Mouse (Mus musculus) embryonic facial prominence, embryonic 14.5 days (tissue): ENCODE data around the gene Sh3rf3. TPM values are rescaled to one million over a fixed set of nuclear protein-coding genes. Genes with fewer than 3 reads are reported as not detected.
A peak's percentile ranks its signal among the peaks of the same experiment; 100 is the strongest.

ENCODE experiments used
- ATAC-seq: fragments of 200-750 bp; cut with Nextera tagmentation; 2 replicates; pipeline ENCODE4 v1.8.0; 2017; ENCODE audit warnings: low read depth, moderate number of reproducible peaks, moderate TSS enrichment
- DNase-seq: peaks from one replicate; pipeline ENCODE4 v3.0.0-alpha.2; 2015; ENCODE audit warnings: low spot score
- H3K27ac ChIP-seq: fragments of 300-500 bp; sonication (generic); replicated peaks from 2 replicates; pipeline ENCODE4 v1.5.1; 2014; ENCODE audit warnings: low read depth, mild to moderate bottlenecking, low read length, moderate library complexity
- H3K27me3 ChIP-seq: fragments of 300-500 bp; sonication (generic); replicated peaks from 2 replicates; pipeline ENCODE4 v1.6.1; 2014; ENCODE audit warnings: low read length; ENCODE audit not compliant: control insufficient read depth, insufficient read depth
- H3K36me3 ChIP-seq: fragments of 300-500 bp; sonication (generic); 2 replicates; pipeline ENCODE4 v1.6.1; 2014; ENCODE audit warnings: low read length, mixed read lengths; ENCODE audit not compliant: control insufficient read depth, insufficient read depth
- H3K4me1 ChIP-seq: fragments of 300-500 bp; sonication (generic); 2 replicates; pipeline ENCODE4 v1.6.1; 2014; ENCODE audit warnings: antibody characterized with exemption, low read length; ENCODE audit not compliant: control insufficient read depth, insufficient read depth
- H3K4me2 ChIP-seq: fragments of 300-500 bp; sonication (generic); 2 replicates; pipeline ENCODE4 v1.6.1; 2014; ENCODE audit warnings: low read depth, mild to moderate bottlenecking, low read length, moderate library complexity, mixed read lengths
- H3K4me3 ChIP-seq: fragments of 300-500 bp; sonication (generic); 2 replicates; pipeline ENCODE4 v1.5.1; 2014; ENCODE audit warnings: low read depth, mild to moderate bottlenecking, low read length
- H3K9ac ChIP-seq: fragments of 300-500 bp; sonication (generic); 2 replicates; pipeline ENCODE4 v1.6.1; 2014; ENCODE audit warnings: low read depth, mild to moderate bottlenecking, low read length, moderate library complexity, mixed read lengths
- H3K9me3 ChIP-seq: fragments of 300-500 bp; sonication (generic); 2 replicates; pipeline ENCODE4 v1.6.1; 2016; ENCODE audit warnings: low read length; ENCODE audit not compliant: control insufficient read depth
- WGBS: fragments of 180-500 bp; shearing (Covaris S2); extraction: QIAGEN DNeasy Blood & Tissue Kit; methylation state at CpG from one replicate; pipeline ENCODE4 v1.1.7; 2014; 5-methylcytosine and 5-hydroxymethylcytosine counted together
- polyA plus RNA-seq: library from polyadenylated mRNA; unstranded; fragments of >200 nt; fragmentation: Nextera tagmentation; extraction: Ambion mirVana; gene quantifications from 2 replicates; pipeline ENCODE4 v1.2.1, GENCODE M21; 2014

The Sh3rf3 gene
- polyA plus RNA-seq, 1 experiment from 2014 or later: 3.1 TPM

- no peak overlapping the region for H3K9ac ChIP-seq
- no peaks in the 10 kb centered on the region for H3K4me1 ChIP-seq
- no peaks in the 10 kb centered on the region for H3K27me3 ChIP-seq
- ATAC-seq (no peak), DNase-seq (no peak)
- no peak overlapping the region for H3K4me3 ChIP-seq
- 90% methylated on average over 9 of the region's 9 CpGs for WGBS
- no peak overlapping the region for H3K4me2 ChIP-seq
- H3K36me3 ChIP-seq: no peaks in the 10 kb centered on the region
- H3K9me3 ChIP-seq: no peaks in the 10 kb centered on the region
- no peak overlapping the region for H3K27ac ChIP-seq
Measured at GRCm38 (mm10) chr10:59002361-59002760, 189.2 kb downstream of the Sh3rf3 start.

DNA sequence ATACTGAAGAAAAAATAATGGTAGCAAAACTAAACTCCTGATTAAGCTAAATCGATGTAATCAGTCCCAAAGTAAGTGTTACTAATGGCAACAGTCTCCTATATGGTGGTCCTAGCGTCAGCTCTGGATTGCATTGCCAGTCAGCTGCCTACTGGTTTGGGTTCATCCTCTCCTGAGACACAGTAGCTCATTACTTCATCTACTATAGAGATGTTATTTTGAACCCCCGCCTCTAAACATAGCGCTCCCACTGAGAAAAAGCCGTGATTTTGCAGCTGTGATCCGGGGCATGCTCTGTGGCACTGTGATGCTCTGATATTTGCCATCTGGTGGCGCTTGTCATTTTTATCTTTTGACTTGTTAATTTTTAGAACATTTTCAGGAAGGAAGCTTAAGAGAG lies 198.3 kb downstream of the Sh3rf3 start:
- WGBS: 87% methylated on average over 7 of the region's 7 CpGs
- no peak for ATAC-seq

DNA sequence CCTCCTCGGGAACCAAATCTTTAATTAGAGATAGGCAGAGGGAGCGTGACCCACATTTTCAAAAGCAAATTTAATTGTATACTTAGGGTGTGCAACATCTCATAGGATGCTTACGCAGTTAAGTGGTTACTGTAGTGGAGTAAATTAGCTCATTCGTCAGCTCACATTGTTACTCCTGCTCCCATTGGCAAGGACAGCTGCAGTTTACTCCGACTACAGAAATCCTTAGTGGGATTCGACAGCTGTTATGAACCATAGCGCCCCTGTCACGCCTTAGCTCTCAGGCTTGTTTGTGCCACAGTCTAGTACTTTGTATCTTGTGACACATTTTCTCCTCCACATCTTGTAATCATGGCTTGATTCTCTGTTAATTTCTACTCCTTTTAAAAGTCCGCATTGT lies 200.5 kb downstream of the Sh3rf3 start:
- H3K4me1 ChIP-seq: no peaks in the 10 kb centered on the region
- no peak overlapping the region for H3K27ac ChIP-seq
- ATAC-seq: no peak
- WGBS: 89% methylated on average over 9 of the region's 9 CpGs
- DNase-seq: peak; percentile 24
- no peak overlapping the region for H3K9ac ChIP-seq
- no peak overlapping the region for H3K4me3 ChIP-seq
- H3K36me3 ChIP-seq: no peaks in the 10 kb centered on the region
- H3K4me2 ChIP-seq: no peak overlapping the region
- no peaks in the 10 kb centered on the region for H3K27me3 ChIP-seq
- peaks cover 4% of the 10 kb centered on the region; the same call in 1 of the 2 replicates for H3K9me3 ChIP-seq

More for the DNA sequence above, 198.3 kb downstream of the Sh3rf3 start:
- H3K27ac ChIP-seq: no peak overlapping the region
- no peaks in the 10 kb centered on the region for H3K4me1 ChIP-seq
- no peaks in the 10 kb centered on the region for H3K36me3 ChIP-seq
- no peak for DNase-seq
- H3K9me3 ChIP-seq: no peaks in the 10 kb centered on the region
- H3K9ac ChIP-seq: no peak overlapping the region
- H3K4me3 ChIP-seq: no peak overlapping the region
- H3K27me3 ChIP-seq: no peaks in the 10 kb centered on the region
- no peak overlapping the region for H3K4me2 ChIP-seq

DNA sequence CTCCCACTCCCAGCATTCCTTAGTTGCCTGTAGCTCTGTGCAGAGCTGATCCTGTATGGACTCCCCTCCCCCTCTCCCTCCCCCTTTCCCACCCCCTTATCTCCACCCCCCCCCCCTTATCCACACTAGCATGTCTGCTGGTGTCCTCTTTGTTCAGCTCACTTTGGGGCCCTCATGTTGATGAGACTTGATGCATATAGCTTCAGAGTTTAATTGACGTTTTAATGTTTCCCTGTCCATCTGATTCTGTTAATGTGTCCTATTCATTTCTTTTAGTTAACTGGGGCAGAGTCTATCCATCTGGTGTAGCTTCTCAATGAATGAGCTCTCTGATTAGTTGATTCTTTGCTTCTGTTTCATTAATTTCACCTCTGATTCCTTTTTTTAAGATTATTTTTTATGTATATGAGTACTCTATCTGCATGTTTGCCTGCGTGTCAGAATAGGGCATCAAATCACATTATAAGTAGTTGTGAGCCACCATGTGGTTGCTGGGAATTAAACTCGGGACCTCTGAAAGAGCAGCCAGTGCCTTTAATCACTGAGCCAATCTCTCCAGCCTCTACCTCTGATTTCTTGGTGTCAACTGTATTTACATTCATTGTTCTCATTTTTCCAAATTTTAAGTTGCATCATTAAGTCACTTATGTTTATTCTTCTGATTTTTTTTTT lies 206.3 kb downstream of the Sh3rf3 start:
- ATAC-seq: no peak
- no peaks in the 10 kb centered on the region for H3K36me3 ChIP-seq
- H3K9me3 ChIP-seq: peaks cover 4% of the 10 kb centered on the region; the same call in 1 of the 2 replicates
- no peak overlapping the region for H3K9ac ChIP-seq
- 69% methylated on average over 3 of the region's 3 CpGs for WGBS
- DNase-seq: no peak
- no peak overlapping the region for H3K4me3 ChIP-seq
- no peak overlapping the region for H3K27ac ChIP-seq
- H3K4me2 ChIP-seq: no peak overlapping the region
- H3K4me1 ChIP-seq: no peaks in the 10 kb centered on the region
- no peaks in the 10 kb centered on the region for H3K27me3 ChIP-seq

DNA sequence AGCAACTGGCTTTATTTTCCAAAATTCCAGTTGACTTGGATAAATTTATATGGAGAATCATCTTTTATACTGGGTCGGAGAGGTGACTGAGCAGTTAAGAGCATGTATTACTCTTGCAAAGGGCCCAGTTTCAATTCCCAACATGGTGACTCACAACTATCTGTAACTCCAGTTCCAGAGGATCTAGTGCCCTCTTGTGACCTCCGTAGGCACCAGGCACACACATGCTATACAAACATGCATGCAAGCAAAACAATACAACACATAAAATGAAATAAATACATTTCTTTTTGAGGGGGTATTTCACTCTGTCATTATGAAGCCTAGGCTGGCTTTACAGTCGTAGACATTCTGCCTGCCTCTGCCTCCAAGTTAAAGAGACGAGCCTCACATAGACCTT lies 237.3 kb downstream of the Sh3rf3 start:
- 92% methylated on average over 4 of the region's 4 CpGs for WGBS
- no peaks in the 10 kb centered on the region for H3K36me3 ChIP-seq
- no peak overlapping the region for H3K27ac ChIP-seq
- H3K9me3 ChIP-seq: peaks cover 15% of the 10 kb centered on the region; the same call in 1 of the 2 replicates
- DNase-seq (no peak), ATAC-seq (no peak)
- H3K27me3 ChIP-seq: no peaks in the 10 kb centered on the region
- no peak overlapping the region for H3K4me2 ChIP-seq
- no peak overlapping the region for H3K9ac ChIP-seq
- H3K4me1 ChIP-seq: no peaks in the 10 kb centered on the region
- no peak overlapping the region for H3K4me3 ChIP-seq

DNA sequence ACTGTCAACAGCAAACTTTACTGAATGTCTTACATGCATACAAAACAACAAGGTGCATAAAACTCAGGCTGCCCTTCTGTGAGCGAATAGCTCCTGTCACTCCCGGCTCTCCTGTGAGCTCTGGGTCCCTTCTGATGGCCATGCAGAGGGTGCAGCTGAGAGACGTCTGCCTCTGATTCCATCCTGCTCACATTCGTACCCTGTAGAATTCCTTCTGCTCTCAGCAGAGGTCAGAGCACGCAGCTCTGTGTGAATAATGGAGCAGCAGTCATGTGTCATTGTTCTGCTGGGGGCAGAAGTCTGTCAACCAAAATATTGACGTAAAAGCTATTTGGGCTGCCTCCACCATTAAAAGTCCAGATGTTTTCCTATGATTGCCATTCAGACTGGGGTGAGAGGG lies 243.1 kb downstream of the Sh3rf3 start:
- Histone ChIP-seq H3K9me3 (no peaks in the 10 kb centered on the region), H3K4me1 (no peaks in the 10 kb centered on the region), H3K27ac (no peak overlapping the region), H3K4me2 (no peak overlapping the region), H3K27me3 (no peaks in the 10 kb centered on the region), H3K36me3 (no peaks in the 10 kb centered on the region), H3K4me3 (no peak overlapping the region), H3K9ac (no peak overlapping the region)
- ATAC-seq (no peak), DNase-seq (no peak)
- WGBS: 53% methylated on average over 6 of the region's 6 CpGs

- no peak for DNase-seq
- 76% methylated on average over 6 of the region's 6 CpGs for WGBS
- no peak overlapping the region for H3K27ac ChIP-seq
- no peaks in the 10 kb centered on the region for H3K36me3 ChIP-seq
- H3K4me1 ChIP-seq: no peaks in the 10 kb centered on the region
- H3K4me3 ChIP-seq: no peak overlapping the region
- H3K27me3 ChIP-seq: no peaks in the 10 kb centered on the region
- H3K9ac ChIP-seq: no peak overlapping the region
- ATAC-seq: no peak
- H3K9me3 ChIP-seq: no peaks in the 10 kb centered on the region
- H3K4me2 ChIP-seq: no peak overlapping the region
Measured at GRCm38 (mm10) chr10:59066804-59067203, 253.6 kb downstream of the Sh3rf3 start.

DNA sequence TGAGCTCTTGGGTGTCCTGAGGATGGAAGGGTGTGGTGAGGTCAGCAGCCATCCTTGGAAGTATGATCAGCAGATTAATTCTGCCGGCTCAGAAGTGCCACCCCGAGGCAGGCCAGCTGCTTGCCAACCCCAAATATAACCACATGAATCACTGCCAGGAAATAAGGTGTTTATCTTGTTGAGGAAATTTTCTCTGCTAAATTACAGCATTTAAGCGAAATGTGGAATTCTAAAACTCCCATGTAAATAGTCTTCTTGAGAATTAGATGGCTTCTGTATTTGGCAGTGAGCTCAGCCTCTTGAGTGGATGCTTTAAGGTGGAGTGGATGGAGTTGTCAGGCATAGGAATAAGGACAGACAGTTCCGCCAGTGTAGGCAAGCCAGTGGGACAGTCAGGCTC lies 259.7 kb downstream of the Sh3rf3 start:
- ATAC-seq: no peak

DNA sequence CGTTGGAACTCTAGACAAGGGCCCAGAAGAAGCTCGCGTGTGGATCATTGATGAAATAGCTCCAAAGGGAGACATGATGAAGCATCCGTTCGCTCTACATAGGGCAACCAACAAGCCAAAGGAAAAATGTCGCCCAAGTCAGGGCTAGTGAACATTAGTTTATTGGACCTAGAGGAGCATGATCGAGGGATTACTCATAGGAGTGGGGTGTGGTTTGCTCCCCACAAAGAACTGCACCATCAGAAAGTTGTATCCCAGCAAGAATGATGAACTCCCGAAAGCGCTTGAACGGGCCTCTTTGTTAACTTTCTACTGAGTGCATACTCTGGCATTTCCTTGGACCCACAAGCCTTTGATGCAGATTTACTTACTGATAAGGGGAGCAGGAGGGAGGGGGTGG lies 263.5 kb downstream of the Sh3rf3 start:
- no peak for ATAC-seq
- no peaks in the 10 kb centered on the region for H3K4me1 ChIP-seq

More for the DNA sequence above, 259.7 kb downstream of the Sh3rf3 start:
- 62% methylated on average over 4 of the region's 4 CpGs for WGBS
- no peaks in the 10 kb centered on the region for H3K4me1 ChIP-seq
- no peak overlapping the region for H3K4me3 ChIP-seq
- no peak overlapping the region for H3K27ac ChIP-seq
- H3K27me3 ChIP-seq: no peaks in the 10 kb centered on the region
- H3K9me3 ChIP-seq: no peaks in the 10 kb centered on the region
- no peak overlapping the region for H3K9ac ChIP-seq
- DNase-seq: no peak
- no peaks in the 10 kb centered on the region for H3K36me3 ChIP-seq
- no peak overlapping the region for H3K4me2 ChIP-seq

More for the DNA sequence above, 263.5 kb downstream of the Sh3rf3 start:
- Histone ChIP-seq H3K36me3 (no peaks in the 10 kb centered on the region), H3K4me3 (no peak overlapping the region), H3K27ac (no peak overlapping the region), H3K4me2 (no peak overlapping the region), H3K9ac (no peak overlapping the region), H3K27me3 (no peaks in the 10 kb centered on the region), H3K9me3 (no peaks in the 10 kb centered on the region)
- 90% methylated on average over 10 of the region's 10 CpGs for WGBS
- DNase-seq: no peak
